Mouse (Mus musculus) kidney, postnatal 0 days (tissue): ENCODE measurements at regions not wholly inside any gene's neighbourhood (a gene's known extent, or its start where the extent isn't known, plus 50 kb on each side); places are given as distances from the start of the nearest gene placed in this dataset.

Source experiments
- ATAC-seq: fragments of 200-750 bp; cut with Nextera tagmentation; replicated peaks from 2 replicates; pipeline ENCODE4 v1.8.0; 2017; ENCODE audit warnings: low read depth, moderate number of reproducible peaks, moderate TSS enrichment, moderate library complexity; ENCODE audit not compliant: low FRiP score
- DNase-seq: peaks from one replicate; pipeline ENCODE4 v3.0.0-alpha.2; 2016; ENCODE audit warnings: low spot score
- H3K27ac ChIP-seq: fragments of 300-500 bp; sonication (generic); 2 replicates; pipeline ENCODE4 v1.5.1; 2014; ENCODE audit warnings: mild to moderate bottlenecking
- H3K27me3 ChIP-seq: fragments of 300-500 bp; sonication (generic); 2 replicates; pipeline ENCODE4 v1.6.1; 2014; ENCODE audit warnings: low read length, mixed read lengths; ENCODE audit not compliant: insufficient read depth
- H3K36me3 ChIP-seq: fragments of 300-500 bp; sonication (generic); 2 replicates; pipeline ENCODE4 v1.6.1; 2014; ENCODE audit warnings: low read length, mixed read lengths; ENCODE audit not compliant: insufficient read depth
- H3K4me1 ChIP-seq: fragments of 300-500 bp; sonication (generic); replicated peaks from 2 replicates; pipeline ENCODE4 v1.6.1; 2014; ENCODE audit warnings: antibody characterized with exemption, low read length, mixed read lengths; ENCODE audit not compliant: insufficient read depth
- H3K4me2 ChIP-seq: fragments of 300-500 bp; sonication (generic); 2 replicates; pipeline ENCODE4 v1.6.1; 2014; ENCODE audit warnings: mild to moderate bottlenecking, low read length, moderate library complexity, mixed read lengths
- H3K4me3 ChIP-seq: fragments of 300-500 bp; sonication (generic); replicated peaks from 2 replicates; pipeline ENCODE4 v1.5.1; 2014; ENCODE audit warnings: low read depth, low read length
- H3K9ac ChIP-seq: fragments of 300-500 bp; sonication (generic); 2 replicates; pipeline ENCODE4 v1.6.1; 2014; ENCODE audit warnings: low read depth, low read length
- H3K9me3 ChIP-seq: fragments of 300-500 bp; sonication (generic); replicated peaks from 2 replicates; pipeline ENCODE4 v1.6.1; 2016; ENCODE audit warnings: low read length, inconsistent platforms, mixed read lengths
- CTCF ChIP-seq: IDR thresholded peaks from 2 replicates; pipeline ENCODE4 v1.5.1; 2016; ENCODE audit warnings: antibody characterized with exemption, low read depth, mild to moderate bottlenecking, moderate library complexity
- WGBS: fragments of 180-500 bp; shearing (Covaris S2); extraction: QIAGEN DNeasy Blood & Tissue Kit; methylation state at CpG from one replicate; pipeline ENCODE4 v1.1.7; 2014; 5-methylcytosine and 5-hydroxymethylcytosine counted together

GRCm38 (mm10) chr10:26544796-26545195 is 169.0 kb upstream of the L3mbtl3 start:
- no peaks in the 10 kb centered on the region for H3K9me3 ChIP-seq
- ATAC-seq (no peak), DNase-seq (no peak)
- whole genome bisulfite sequencing: 80% methylated on average over 1 of the region's 1 CpGs
- H3K9ac ChIP-seq: no peak overlapping the region
- TF ChIP-seq CTCF: no peak
- H3K27ac ChIP-seq: no peak overlapping the region
- H3K4me3 ChIP-seq: no peak overlapping the region
- no peaks in the 10 kb centered on the region for H3K27me3 ChIP-seq
- H3K4me1 ChIP-seq: no peaks in the 10 kb centered on the region
- H3K4me2 ChIP-seq: no peak overlapping the region
- no peaks in the 10 kb centered on the region for H3K36me3 ChIP-seq

- Histone ChIP-seq H3K4me1 (no peaks in the 10 kb centered on the region), H3K9me3 (no peaks in the 10 kb centered on the region), H3K36me3 (no peaks in the 10 kb centered on the region), H3K9ac (no peak overlapping the region), H3K27ac (no peak overlapping the region), H3K27me3 (no peaks in the 10 kb centered on the region), H3K4me3 (no peak overlapping the region), H3K4me2 (no peak overlapping the region)
- no peak for TF ChIP-seq CTCF
- WGBS: 85% methylated on average over 8 of the region's 8 CpGs
- DNase-seq (no peak), ATAC-seq (no peak)
These were observed 180.5 kb upstream of the L3mbtl3 start for GRCm38 (mm10) chr10:26556246-26556645.

GRCm38 (mm10) chr10:26558118-26558517 is 182.3 kb upstream of the L3mbtl3 start:
- no peaks in the 10 kb centered on the region for H3K27me3 ChIP-seq
- H3K27ac ChIP-seq: no peak overlapping the region
- TF ChIP-seq CTCF: no peak
- 61% methylated on average over 1 of the region's 1 CpGs for whole genome bisulfite sequencing
- no peaks in the 10 kb centered on the region for H3K36me3 ChIP-seq
- H3K9ac ChIP-seq: no peak overlapping the region
- H3K4me3 ChIP-seq: no peak overlapping the region
- no peaks in the 10 kb centered on the region for H3K4me1 ChIP-seq
- no peaks in the 10 kb centered on the region for H3K9me3 ChIP-seq
- DNase-seq: no peak
- ATAC-seq: no peak
- H3K4me2 ChIP-seq: no peak overlapping the region

GRCm38 (mm10) chr10:26559323-26559722 is 183.6 kb upstream of the L3mbtl3 start:
- no peaks in the 10 kb centered on the region for H3K9me3 ChIP-seq
- H3K4me3 ChIP-seq: no peak overlapping the region
- no peaks in the 10 kb centered on the region for H3K36me3 ChIP-seq
- no peak overlapping the region for H3K27ac ChIP-seq
- no peak overlapping the region for H3K4me2 ChIP-seq
- no peaks in the 10 kb centered on the region for H3K4me1 ChIP-seq
- no peak overlapping the region for H3K9ac ChIP-seq
- DNase-seq (no peak), ATAC-seq (no peak)
- no peak for TF ChIP-seq CTCF
- 62% methylated on average over 4 of the region's 4 CpGs for WGBS
- H3K27me3 ChIP-seq: no peaks in the 10 kb centered on the region

- no peak for DNase-seq
- 70% methylated on average over 4 of the region's 4 CpGs for WGBS
- TF ChIP-seq CTCF: no peak
These were observed 184.7 kb upstream of the L3mbtl3 start for GRCm38 (mm10) chr10:26560456-26560855.

GRCm38 (mm10) chr10:26564462-26564861 is 188.7 kb upstream of the L3mbtl3 start:
- Histone ChIP-seq H3K9ac (no peak overlapping the region), H3K4me3 (no peak overlapping the region), H3K27ac (no peak overlapping the region), H3K27me3 (no peaks in the 10 kb centered on the region), H3K36me3 (no peaks in the 10 kb centered on the region), H3K4me2 (no peak overlapping the region), H3K4me1 (no peaks in the 10 kb centered on the region), H3K9me3 (no peaks in the 10 kb centered on the region)
- TF ChIP-seq CTCF: no peak
- no peak for ATAC-seq
- 54% methylated on average over 11 of the region's 11 CpGs for WGBS
- DNase-seq: no peak

More at GRCm38 (mm10) chr10:26560456-26560855, 184.7 kb upstream of the L3mbtl3 start:
- no peaks in the 10 kb centered on the region for H3K4me1 ChIP-seq
- H3K36me3 ChIP-seq: no peaks in the 10 kb centered on the region
- H3K9ac ChIP-seq: no peak overlapping the region
- no peaks in the 10 kb centered on the region for H3K27me3 ChIP-seq
- H3K27ac ChIP-seq: no peak overlapping the region
- no peak overlapping the region for H3K4me2 ChIP-seq
- H3K4me3 ChIP-seq: no peak overlapping the region
- ATAC-seq: no peak
- H3K9me3 ChIP-seq: no peaks in the 10 kb centered on the region

- DNase-seq: no peak
- 55% methylated on average over 4 of the region's 4 CpGs for WGBS
- no peak for ATAC-seq
- H3K9me3 ChIP-seq: no peaks in the 10 kb centered on the region
- no peak for TF ChIP-seq CTCF
- H3K4me1 ChIP-seq: no peaks in the 10 kb centered on the region
- H3K27me3 ChIP-seq: no peaks in the 10 kb centered on the region
- H3K9ac ChIP-seq: no peak overlapping the region
- no peak overlapping the region for H3K4me2 ChIP-seq
- no peaks in the 10 kb centered on the region for H3K36me3 ChIP-seq
- H3K27ac ChIP-seq: no peak overlapping the region
- H3K4me3 ChIP-seq: no peak overlapping the region
These were observed 185.6 kb upstream of the Arhgap18 start for GRCm38 (mm10) chr10:26567613-26568012.
